Mouse (Mus musculus): Measurements from ENCODE around the gene Tenm4. TPM values are rescaled to one million over a fixed set of nuclear protein-coding genes. Genes with fewer than 3 reads are reported as not detected.

Gene Tenm4
- polyA plus RNA-seq, 1 experiment from 2014 or later, result 5.4 TPM

- ChIA-PET POLR2A (no interaction called here), CTCF (interaction anchor here (1.0 to 1.1 kb wide), 2 partner anchors 14 to 185 kb away, joined by 3 read pairs; no protein-coding TSS in a partner anchor)
- TF ChIP-seq CTCF (IDR thresholded peaks at IDR 0.05), result no peak
- in situ Hi-C loops (cut with MboI; ENCODE audit: low pct_unique_long_range_greater_than_20kb), result no loop called here
- H3K27me3 ChIP-seq, result no peaks in the 10 kb centered on the region
- DNase-seq (ENCODE audit: low read depth, low spot score) (no peak), ATAC-seq (no peak)
Measured at GRCm38 (mm10) chr7:96334361-96334760, 163.3 kb downstream of the Tenm4 start.

GRCm38 (mm10) chr7:96336376-96336775 is 165.3 kb downstream of the Tenm4 start:
- no peak for TF ChIP-seq CTCF (IDR thresholded peaks at IDR 0.05)
- in situ Hi-C loops (cut with MboI; ENCODE audit: low pct_unique_long_range_greater_than_20kb), result no loop called here
- ATAC-seq, result no peak

DNA sequence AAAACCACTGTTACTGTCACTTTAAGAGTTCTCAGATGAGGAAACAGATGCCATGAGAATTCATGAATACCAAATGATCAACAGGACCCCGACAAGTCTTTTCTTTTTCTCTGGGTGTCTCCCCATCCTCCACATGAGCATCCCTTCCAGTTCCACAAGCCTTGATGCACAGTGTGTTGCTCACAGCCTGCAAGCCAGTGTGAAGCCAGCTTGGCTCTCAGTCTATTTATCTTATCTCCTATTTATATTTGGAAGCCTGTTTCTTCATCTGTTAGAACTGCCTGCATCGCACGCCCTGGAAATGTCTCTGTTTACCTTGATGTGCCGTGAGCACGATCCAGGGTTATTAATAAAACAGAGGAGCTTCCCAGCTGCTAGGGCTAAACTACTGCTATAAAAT is 169.8 kb downstream of the Tenm4 start:
- H3K27me3 ChIP-seq, result no peaks in the 10 kb centered on the region
- TF ChIP-seq CTCF (IDR thresholded peaks at IDR 0.05), result no peak
- POLR2A ChIA-PET, result no interaction called here
- DNase-seq (ENCODE audit: low read depth, low spot score) (no peak), ATAC-seq (no peak)
- in situ Hi-C loops (cut with MboI; ENCODE audit: low pct_unique_long_range_greater_than_20kb), result no loop called here
- CTCF ChIA-PET, result no interaction called here

More at GRCm38 (mm10) chr7:96336376-96336775, 165.3 kb downstream of the Tenm4 start:
- no peak for DNase-seq (ENCODE audit: low read depth, low spot score)
- ChIA-PET CTCF (no interaction called here), POLR2A (no interaction called here)
- H3K27me3 ChIP-seq, result no peaks in the 10 kb centered on the region

DNA sequence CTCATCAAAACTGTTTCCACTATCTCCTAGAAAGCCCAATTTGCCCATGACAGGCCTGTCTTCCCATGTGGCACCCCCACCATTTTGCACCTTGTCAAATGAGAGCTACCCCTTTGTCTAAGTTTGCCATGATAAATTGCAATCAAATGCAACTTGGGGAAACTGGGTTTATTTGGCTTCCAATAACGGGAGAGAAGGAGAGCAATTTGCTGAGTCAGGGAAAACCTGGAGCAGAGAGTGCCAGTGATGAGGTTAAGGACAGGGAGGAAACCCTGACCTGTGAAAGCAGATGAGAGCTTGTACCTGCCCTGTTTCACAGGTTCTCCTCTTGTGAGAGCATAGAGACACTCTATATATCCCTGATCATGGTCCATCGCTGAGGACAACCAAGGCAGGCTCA is 170.4 kb downstream of the Tenm4 start:
- H3K27me3 ChIP-seq, result no peaks in the 10 kb centered on the region
- ChIA-PET POLR2A (no interaction called here), CTCF (interaction anchor here (1.1 kb wide), 1 partner anchor 9 kb away, joined by 3 read pairs; no protein-coding TSS in a partner anchor)
- ATAC-seq, result no peak
- no peak for TF ChIP-seq CTCF (IDR thresholded peaks at IDR 0.05)
- in situ Hi-C loops (cut with MboI; ENCODE audit: low pct_unique_long_range_greater_than_20kb), result no loop called here
- no peak for DNase-seq (ENCODE audit: low read depth, low spot score)

- ATAC-seq, result no peak
- ChIA-PET CTCF (no interaction called here), POLR2A (no interaction called here)
- DNase-seq (ENCODE audit: low read depth, low spot score), result no peak
- H3K27me3 ChIP-seq, result no peaks in the 10 kb centered on the region
- no peak for TF ChIP-seq CTCF (IDR thresholded peaks at IDR 0.05)
- in situ Hi-C loops (cut with MboI; ENCODE audit: low pct_unique_long_range_greater_than_20kb), result no loop called here
Measured at GRCm38 (mm10) chr7:96342996-96343395, 171.9 kb downstream of the Tenm4 start.

- DNase-seq (ENCODE audit: low read depth, low spot score) (no peak), ATAC-seq (no peak)
- no peaks in the 10 kb centered on the region for H3K27me3 ChIP-seq
- ChIA-PET POLR2A (no interaction called here), CTCF (no interaction called here)
- TF ChIP-seq CTCF (IDR thresholded peaks at IDR 0.05), result no peak
- in situ Hi-C loops (cut with MboI; ENCODE audit: low pct_unique_long_range_greater_than_20kb), result no loop called here
Measured at GRCm38 (mm10) chr7:96343667-96344066, 172.6 kb downstream of the Tenm4 start.

DNA sequence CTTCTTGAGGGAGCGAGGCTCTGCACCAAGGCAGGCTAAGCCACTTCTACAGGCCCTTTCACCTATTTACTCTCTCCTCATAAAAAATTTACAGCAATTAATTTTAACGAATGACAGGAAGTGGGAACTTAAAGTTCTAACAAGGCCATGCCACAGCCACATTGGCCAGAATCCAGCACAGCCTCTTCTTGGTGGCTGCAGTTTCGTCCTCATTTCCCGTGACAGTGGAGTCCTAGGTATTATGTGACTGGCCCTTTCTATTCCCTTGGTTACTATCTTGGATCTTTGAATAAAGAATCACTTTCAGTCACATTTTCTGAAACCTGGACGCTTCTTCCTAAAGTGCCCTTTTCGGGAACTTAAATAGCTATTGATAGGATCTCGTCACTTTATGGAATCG is 181.6 kb downstream of the Tenm4 start:
- DNase-seq (ENCODE audit: low read depth, low spot score), result no peak
- TF ChIP-seq CTCF (IDR thresholded peaks at IDR 0.05), result no peak
- ATAC-seq, result no peak
- POLR2A ChIA-PET, result no interaction called here
- H3K27me3 ChIP-seq, result no peaks in the 10 kb centered on the region
- CTCF ChIA-PET, result interaction anchor here (1.0 kb wide), 1 partner anchor 27 kb away, joined by 3 read pairs; no protein-coding TSS in a partner anchor
- in situ Hi-C loops (cut with MboI; ENCODE audit: low pct_unique_long_range_greater_than_20kb), result no loop called here

GRCm38 (mm10) chr7:96356285-96356811 is 185.3 kb downstream of the Tenm4 start:
- no peak for TF ChIP-seq CTCF (IDR thresholded peaks at IDR 0.05)
- in situ Hi-C loops (cut with MboI; ENCODE audit: low pct_unique_long_range_greater_than_20kb), result no loop called here
- DNase-seq (ENCODE audit: low read depth, low spot score), result no peak
- no peaks in the 10 kb centered on the region for H3K27me3 ChIP-seq
- ATAC-seq, result no peak
- POLR2A ChIA-PET, result interaction anchor here (1.4 kb wide), 1 partner anchor 12 kb away, joined by 3 read pairs; no protein-coding TSS in a partner anchor
- CTCF ChIA-PET, result no interaction called here

GRCm38 (mm10) chr7:96357550-96357949 is 186.5 kb downstream of the Tenm4 start:
- in situ Hi-C loops (cut with MboI; ENCODE audit: low pct_unique_long_range_greater_than_20kb), result no loop called here
- ChIA-PET POLR2A (no interaction called here), CTCF (no interaction called here)
- no peaks in the 10 kb centered on the region for H3K27me3 ChIP-seq
- DNase-seq (ENCODE audit: low read depth, low spot score) (no peak), ATAC-seq (no peak)
- TF ChIP-seq CTCF (IDR thresholded peaks at IDR 0.05), result no peak

- in situ Hi-C loops (cut with MboI; ENCODE audit: low pct_unique_long_range_greater_than_20kb), result no loop called here
- ATAC-seq (no peak), DNase-seq (ENCODE audit: low read depth, low spot score) (no peak)
- TF ChIP-seq CTCF (IDR thresholded peaks at IDR 0.05), result no peak
- ChIA-PET CTCF (no interaction called here), POLR2A (no interaction called here)
- no peaks in the 10 kb centered on the region for H3K27me3 ChIP-seq
Measured at GRCm38 (mm10) chr7:96363311-96363710, 192.3 kb downstream of the Tenm4 start.

- ChIA-PET CTCF (interaction anchor here (1.1 kb wide), 1 partner anchor 9 kb away, joined by 3 read pairs; no protein-coding TSS in a partner anchor), POLR2A (no interaction called here)
- DNase-seq (ENCODE audit: low read depth, low spot score) (no peak), ATAC-seq (no peak)
- TF ChIP-seq CTCF (IDR thresholded peaks at IDR 0.05), result no peak
- in situ Hi-C loops (cut with MboI; ENCODE audit: low pct_unique_long_range_greater_than_20kb), result no loop called here
- no peaks in the 10 kb centered on the region for H3K27me3 ChIP-seq
Measured at GRCm38 (mm10) chr7:96369947-96370346, 198.9 kb downstream of the Tenm4 start.

Data from Patski (cell line).